Mouse (Mus musculus) lung, postnatal 0 days (tissue): Measurements from ENCODE around the gene Cinp. TPM values are rescaled to one million over a fixed set of nuclear protein-coding genes. Genes with fewer than 3 reads are reported as not detected.
A peak's percentile ranks its signal among the peaks of the same experiment; 100 is the strongest.

Source experiments
- ATAC-seq: fragments of 200-750 bp; cut with Nextera tagmentation; 2 replicates; pipeline ENCODE4 v1.8.0; 2017; ENCODE audit warnings: moderate library complexity
- DNase-seq: peaks from one replicate; pipeline ENCODE4 v3.0.0-alpha.2; 2016; ENCODE audit warnings: low spot score
- H3K27ac ChIP-seq: fragments of 300-500 bp; sonication (generic); 2 replicates; pipeline ENCODE4 v1.5.1; 2014; ENCODE audit warnings: antibody characterized with exemption, mild to moderate bottlenecking, low read length, mixed read lengths
- H3K27me3 ChIP-seq: fragments of 300-500 bp; sonication (generic); replicated peaks from 2 replicates; pipeline ENCODE4 v1.6.1; 2014; ENCODE audit warnings: low read length, mixed read lengths; ENCODE audit not compliant: insufficient read depth
- H3K36me3 ChIP-seq: fragments of 300-500 bp; sonication (generic); 2 replicates; pipeline ENCODE4 v1.6.1; 2014; ENCODE audit warnings: low read length, mixed read lengths; ENCODE audit not compliant: insufficient read depth
- H3K4me1 ChIP-seq: fragments of 300-500 bp; sonication (generic); 2 replicates; pipeline ENCODE4 v1.6.1; 2014; ENCODE audit warnings: antibody characterized with exemption, low read depth, low read length, mixed read lengths; ENCODE audit not compliant: insufficient read depth
- H3K4me2 ChIP-seq: fragments of 300-500 bp; sonication (generic); replicated peaks from 2 replicates; pipeline ENCODE4 v1.6.1; 2014; ENCODE audit warnings: low read depth, mild to moderate bottlenecking, low read length, moderate library complexity, mixed read lengths
- H3K4me3 ChIP-seq: fragments of 300-500 bp; sonication (generic); 2 replicates; pipeline ENCODE4 v1.5.1; 2014; ENCODE audit warnings: low read depth, low read length
- H3K9ac ChIP-seq: fragments of 300-500 bp; sonication (generic); replicated peaks from 2 replicates; pipeline ENCODE4 v1.6.1; 2014; ENCODE audit warnings: low read depth, mild to moderate bottlenecking
- H3K9me3 ChIP-seq: fragments of 300-500 bp; sonication (generic); 2 replicates; pipeline ENCODE4 v1.6.1; 2016; ENCODE audit warnings: low read length, mixed read lengths
- CTCF ChIP-seq: IDR thresholded peaks from 2 replicates; pipeline ENCODE4 v1.5.1; 2016; ENCODE audit warnings: antibody characterized with exemption, mild to moderate bottlenecking
- EP300 ChIP-seq: IDR thresholded peaks from 2 replicates; pipeline ENCODE4 v1.6.1; 2016; ENCODE audit warnings: antibody characterized with exemption, mild to moderate bottlenecking, control low read depth
- WGBS: fragments of 180-500 bp; shearing (Covaris S2); extraction: QIAGEN DNeasy Blood & Tissue Kit; methylation state at CpG from one replicate; pipeline ENCODE4 v1.1.7; 2014; 5-methylcytosine and 5-hydroxymethylcytosine counted together
- polyA plus RNA-seq: library from polyadenylated mRNA; unstranded; fragments of >200 nt; fragmentation: Nextera tagmentation; extraction: Ambion mirVana; gene quantifications from 2 replicates; pipeline ENCODE4 v1.2.1, GENCODE M21; 2015

Cinp gene
- polyA plus RNA-seq, 1 experiment from 2014 or later, result 33.8 TPM

- 82% methylated on average over 32 of the region's 32 CpGs for WGBS
- no peak for TF ChIP-seq EP300
- no peak for TF ChIP-seq CTCF
- H3K9me3 ChIP-seq, result no peaks in the 10 kb centered on the region
- H3K36me3 ChIP-seq, result 0 out of 2 replicates have a peak, but pooled peaks cover 11% of the 10 kb centered on the region
- no peak overlapping the region for H3K4me2 ChIP-seq
- no peak overlapping the region for H3K9ac ChIP-seq
- DNase-seq, result no peak
- H3K4me3 ChIP-seq, result no peak overlapping the region
- no peaks in the 10 kb centered on the region for H3K27me3 ChIP-seq
- H3K27ac ChIP-seq, result no peak overlapping the region
- no peaks in the 10 kb centered on the region; the same call in 1 of the 2 replicates for H3K4me1 ChIP-seq
- no peak for ATAC-seq
Measured at GRCm38 (mm10) chr12:110854786-110855737, 33.9 kb downstream of the Cinp start.

- WGBS, result 89% methylated on average over 1 of the region's 1 CpGs
- no peak for DNase-seq
- H3K4me3 ChIP-seq, result no peak overlapping the region
- H3K9ac ChIP-seq, result no peak overlapping the region
- H3K36me3 ChIP-seq, result 0 out of 2 replicates have a peak, but pooled peaks cover 11% of the 10 kb centered on the region
- no peak overlapping the region for H3K4me2 ChIP-seq
- H3K4me1 ChIP-seq, result no peaks in the 10 kb centered on the region; the same call in 1 of the 2 replicates
- H3K27ac ChIP-seq, result no peak overlapping the region
- no peaks in the 10 kb centered on the region for H3K27me3 ChIP-seq
- no peak for TF ChIP-seq CTCF
- no peak for ATAC-seq
- H3K9me3 ChIP-seq, result no peaks in the 10 kb centered on the region
Measured at GRCm38 (mm10) chr12:110851923-110852322, 37.0 kb downstream of the Cinp start.

GRCm38 (mm10) chr12:110851414-110851813 lies 37.5 kb downstream of the Cinp start:
- 71% methylated on average over 12 of the region's 12 CpGs for WGBS
- DNase-seq (no peak), ATAC-seq (no peak)
- H3K4me3 ChIP-seq, result no peak overlapping the region
- H3K27me3 ChIP-seq, result no peaks in the 10 kb centered on the region
- H3K9me3 ChIP-seq, result no peaks in the 10 kb centered on the region
- H3K27ac ChIP-seq, result no peak overlapping the region
- H3K4me1 ChIP-seq, result no peaks in the 10 kb centered on the region; the same call in 1 of the 2 replicates
- TF ChIP-seq CTCF (no peak), EP300 (no peak)
- H3K9ac ChIP-seq, result no peak overlapping the region
- H3K36me3 ChIP-seq, result 0 out of 2 replicates have a peak, but pooled peaks cover 11% of the 10 kb centered on the region
- 0 out of 2 replicates have a peak overlapping the region, but pooled peaks have one; percentile 78 for H3K4me2 ChIP-seq

- no peak for TF ChIP-seq EP300
- no peak for TF ChIP-seq CTCF
- Histone ChIP-seq H3K36me3 (0 out of 2 replicates have a peak, but pooled peaks cover 6% of the 10 kb centered on the region), H3K4me2 (peak overlapping the region; percentile 78), H3K9me3 (no peaks in the 10 kb centered on the region), H3K27me3 (no peaks in the 10 kb centered on the region), H3K27ac (peak overlapping the region; percentile 86), H3K4me3 (peak overlapping the region; percentile 82), H3K9ac (peak overlapping the region; percentile 90), H3K4me1 (no peaks in the 10 kb centered on the region; the same call in 1 of the 2 replicates)
- WGBS, result 12% methylated on average over 9 of the region's 9 CpGs
- DNase-seq (no peak), ATAC-seq (peak; percentile 7)
Measured at GRCm38 (mm10) chr12:110850929-110851256, 38.1 kb downstream of the Cinp start.

GRCm38 (mm10) chr12:110850010-110850928 lies 38.7 kb downstream of the Cinp start, which contains the start of gene Zfp839:
TSS of gene Zfp839 (plus strand) at chr12:110850253.
- Histone ChIP-seq H3K27me3 (no peaks in the 10 kb centered on the region), H3K27ac (peak within 1 kb of the TSS; percentile 86), H3K4me3 (peak within 1 kb of the TSS; percentile 82), H3K36me3 (no peaks in the 10 kb centered on the region), H3K9ac (peak within 1 kb of the TSS; percentile 90), H3K4me1 (no peaks in the 10 kb centered on the region; the same call in 1 of the 2 replicates), H3K9me3 (no peaks in the 10 kb centered on the region), H3K4me2 (peak within 1 kb of the TSS; percentile 78)
- TF ChIP-seq CTCF (no peak), EP300 (no peak)
- under 1% methylated on average over 78 of the region's 89 CpGs for WGBS
- ATAC-seq (peak; percentile 84), DNase-seq (peak; percentile 84)
